Mouse (Mus musculus) neural tube, embryonic 11.5 days (tissue): ENCODE measurements around the gene Card11. TPM values are rescaled to one million over a fixed set of nuclear protein-coding genes. Genes with fewer than 3 reads are reported as not detected.

Source experiments
- ATAC-seq: fragments of 200-750 bp; cut with Nextera tagmentation; 2 replicates; pipeline ENCODE4 v1.8.0; 2017; ENCODE audit warnings: moderate number of reproducible peaks, mild to moderate bottlenecking, moderate TSS enrichment, moderate library complexity; ENCODE audit not compliant: insufficient read depth, low FRiP score, low TSS enrichment
- DNase-seq: peaks from one replicate; pipeline ENCODE4 v3.0.0-alpha.2; 2015; ENCODE audit warnings: low spot score
- H3K27ac ChIP-seq: fragments of 300-500 bp; sonication (generic); 2 replicates; pipeline ENCODE4 v1.5.1; 2014; ENCODE audit warnings: low read depth, mild to moderate bottlenecking, low read length
- H3K27me3 ChIP-seq: fragments of 300-500 bp; sonication (generic); 2 replicates; pipeline ENCODE4 v1.6.1; 2014; ENCODE audit warnings: mild to moderate bottlenecking, low read length, mixed read lengths; ENCODE audit not compliant: control insufficient read depth, insufficient read depth
- H3K36me3 ChIP-seq: fragments of 300-500 bp; sonication (generic); 2 replicates; pipeline ENCODE4 v1.6.1; 2014; ENCODE audit warnings: mild to moderate bottlenecking, low read length, moderate library complexity, mixed read lengths; ENCODE audit not compliant: control insufficient read depth, insufficient read depth
- H3K4me1 ChIP-seq: fragments of 300-500 bp; sonication (generic); 2 replicates; pipeline ENCODE4 v1.6.1; 2014; ENCODE audit warnings: low read length, mixed read lengths; ENCODE audit not compliant: control insufficient read depth, insufficient read depth
- H3K4me2 ChIP-seq: fragments of 300-500 bp; sonication (generic); 2 replicates; pipeline ENCODE4 v1.6.1; 2014; ENCODE audit warnings: low read depth, mild to moderate bottlenecking, moderate library complexity
- H3K4me3 ChIP-seq: fragments of 300-500 bp; sonication (generic); 2 replicates; pipeline ENCODE4 v1.5.1; 2014; ENCODE audit warnings: low read depth, low read length
- H3K9ac ChIP-seq: fragments of 300-500 bp; sonication (generic); 2 replicates; pipeline ENCODE4 v1.6.1; 2014; ENCODE audit warnings: mild to moderate bottlenecking, low read length
- H3K9me3 ChIP-seq: fragments of 300-500 bp; sonication (generic); 2 replicates; pipeline ENCODE4 v1.6.1; 2016; ENCODE audit warnings: low read length; ENCODE audit not compliant: control insufficient read depth
- WGBS: fragments of 180-500 bp; shearing (Covaris S2); extraction: QIAGEN DNeasy Blood & Tissue Kit; methylation state at CpG from one replicate; pipeline ENCODE4 v1.1.7; 2014; 5-methylcytosine and 5-hydroxymethylcytosine counted together
- polyA plus RNA-seq: library from polyadenylated mRNA; unstranded; fragments of >200 nt; fragmentation: Nextera tagmentation; extraction: Ambion mirVana; gene quantifications from 2 replicates; pipeline ENCODE4 v1.2.1, GENCODE M21; 2014

The Card11 gene
- polyA plus RNA-seq, 1 experiment from 2014 or later: 0.09 TPM

DNA sequence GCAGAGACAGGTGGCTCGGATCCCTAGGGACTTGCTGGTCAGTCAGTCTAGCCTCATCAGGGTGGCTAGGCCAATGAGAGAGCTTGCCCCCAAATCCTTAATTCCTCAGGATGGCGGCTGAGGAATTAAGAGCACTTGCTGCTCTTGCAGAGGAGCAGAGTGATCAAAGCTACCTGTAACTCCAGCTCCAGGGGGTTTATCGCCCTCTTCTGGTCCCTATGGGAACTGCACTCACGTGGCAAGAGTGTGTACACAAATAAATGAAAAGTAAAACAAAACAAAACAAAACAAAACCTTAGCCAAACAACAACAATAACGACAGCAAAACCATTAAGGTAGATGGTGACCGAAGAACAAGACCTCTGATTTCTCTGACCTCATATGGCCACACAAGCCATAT is 121.7 kb downstream of the Card11 start:
- ATAC-seq (no peak), DNase-seq (no peak)
- H3K4me1 ChIP-seq: no peaks in the 10 kb centered on the region
- no peak overlapping the region for H3K4me2 ChIP-seq
- H3K27me3 ChIP-seq: no peaks in the 10 kb centered on the region
- H3K9me3 ChIP-seq: no peaks in the 10 kb centered on the region
- H3K9ac ChIP-seq: no peak overlapping the region
- H3K36me3 ChIP-seq: no peaks in the 10 kb centered on the region
- WGBS: 68% methylated on average over 6 of the region's 6 CpGs
- no peak overlapping the region for H3K27ac ChIP-seq
- no peak overlapping the region for H3K4me3 ChIP-seq

DNA sequence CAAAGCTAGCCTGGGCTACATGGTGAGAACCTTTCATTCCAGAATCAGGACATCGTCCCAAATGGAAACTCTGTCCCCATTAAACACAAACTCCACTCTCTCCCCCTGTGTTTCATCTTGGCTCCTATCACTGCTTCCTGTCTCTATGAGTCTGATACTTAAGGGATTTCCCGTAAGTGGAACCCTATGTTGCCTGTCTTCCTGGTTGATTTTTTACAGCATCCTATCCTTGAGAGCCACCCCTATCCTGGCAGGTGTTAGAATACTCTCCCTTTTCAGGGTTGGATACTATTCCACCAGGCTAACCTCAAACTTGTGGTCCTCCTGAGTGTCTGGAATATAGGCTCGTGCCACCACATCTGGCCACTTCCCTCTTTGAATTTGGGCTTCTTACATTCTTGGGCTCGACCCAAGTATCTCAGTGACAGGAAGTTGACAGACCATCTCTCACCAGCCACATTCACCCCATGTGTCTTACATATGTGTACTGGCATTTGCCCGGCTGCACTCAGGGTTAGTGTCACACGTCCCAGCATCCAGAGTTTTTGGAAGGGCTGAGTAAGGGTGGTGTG is 126.6 kb downstream of the Card11 start:
- DNase-seq (no peak), ATAC-seq (no peak)
- WGBS: 77% methylated on average over 6 of the region's 6 CpGs
- Histone ChIP-seq H3K4me1 (peaks cover 14% of the 10 kb centered on the region; the same call in 1 of the 2 replicates), H3K4me3 (no peak overlapping the region), H3K27ac (no peak overlapping the region), H3K9me3 (no peaks in the 10 kb centered on the region), H3K4me2 (no peak overlapping the region), H3K9ac (no peak overlapping the region), H3K27me3 (no peaks in the 10 kb centered on the region; the same call in 1 of the 2 replicates), H3K36me3 (no peaks in the 10 kb centered on the region)

DNA sequence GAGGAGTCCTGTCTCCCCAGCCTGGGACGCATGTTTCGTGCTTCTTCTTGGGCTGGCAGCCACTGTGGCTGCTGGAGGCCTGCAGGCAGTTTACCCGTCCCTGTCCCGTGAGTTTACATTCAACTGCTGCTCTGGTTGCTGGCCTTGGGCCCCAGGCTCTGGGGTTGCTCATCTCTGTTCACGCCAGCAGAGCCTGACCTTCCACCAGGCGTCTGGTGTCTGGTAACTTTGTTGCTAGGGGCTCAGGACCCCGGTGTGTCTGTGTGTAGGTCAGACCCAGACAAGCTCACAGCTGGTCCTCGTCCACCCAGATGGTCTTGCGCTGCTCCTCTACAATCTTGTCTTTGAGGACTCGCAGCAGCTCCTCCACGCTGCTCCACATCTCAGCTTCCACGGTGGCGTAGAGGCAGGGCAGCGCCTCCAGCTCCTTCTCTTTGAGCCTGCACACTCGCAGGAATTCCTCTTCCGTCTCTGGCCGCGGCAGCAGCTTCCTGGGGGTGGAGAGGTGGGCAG is 127.3 kb downstream of the Card11 start:
- 23% methylated on average over 18 of the region's 18 CpGs for WGBS
- peak overlapping the region; percentile 1; the same call in 1 of the 2 replicates for H3K27ac ChIP-seq
- H3K36me3 ChIP-seq: no peaks in the 10 kb centered on the region
- H3K9ac ChIP-seq: 0 out of 2 replicates have a peak overlapping the region, but pooled peaks have one; percentile 0
- peak; percentile 35 for DNase-seq
- H3K4me3 ChIP-seq: no peak overlapping the region
- no peak for ATAC-seq
- H3K9me3 ChIP-seq: no peaks in the 10 kb centered on the region
- H3K4me2 ChIP-seq: peak overlapping the region; percentile 8; the same call in 1 of the 2 replicates
- no peaks in the 10 kb centered on the region; the same call in 1 of the 2 replicates for H3K27me3 ChIP-seq
- peaks cover 14% of the 10 kb centered on the region; the same call in 1 of the 2 replicates for H3K4me1 ChIP-seq

DNA sequence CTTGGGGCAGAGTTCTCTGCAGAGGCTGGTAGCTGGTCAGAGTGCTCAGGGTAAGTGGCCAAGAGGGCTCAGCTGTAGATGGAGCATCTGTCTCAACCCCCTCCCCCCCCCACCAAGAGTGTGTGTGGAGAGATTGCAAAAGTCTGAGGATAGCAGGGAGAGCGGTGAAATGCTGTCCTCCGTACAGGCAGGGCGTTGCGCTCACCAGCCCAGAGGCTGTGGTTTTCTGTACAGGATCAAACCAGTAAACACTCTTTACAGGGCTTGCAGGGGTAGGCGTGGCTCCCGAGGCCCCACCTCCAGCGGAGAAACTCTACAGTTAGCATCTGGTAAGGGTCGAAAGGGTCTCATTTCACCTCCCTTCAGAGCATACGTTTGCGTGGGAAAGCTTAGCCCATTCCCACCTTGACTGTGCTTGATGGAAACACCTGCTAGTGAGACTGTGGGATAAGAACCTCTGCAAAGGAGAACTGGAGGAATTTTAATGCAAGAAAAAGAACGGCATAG is 127.8 kb downstream of the Card11 start:
- no peaks in the 10 kb centered on the region; the same call in 1 of the 2 replicates for H3K27me3 ChIP-seq
- H3K9ac ChIP-seq: 0 out of 2 replicates have a peak overlapping the region, but pooled peaks have one; percentile 0
- no peaks in the 10 kb centered on the region for H3K9me3 ChIP-seq
- no peaks in the 10 kb centered on the region for H3K36me3 ChIP-seq
- H3K27ac ChIP-seq: peak overlapping the region; percentile 1; the same call in 1 of the 2 replicates
- ATAC-seq: no peak
- H3K4me3 ChIP-seq: no peak overlapping the region
- DNase-seq: peak; percentile 37
- H3K4me2 ChIP-seq: no peak overlapping the region
- H3K4me1 ChIP-seq: peaks cover 14% of the 10 kb centered on the region; the same call in 1 of the 2 replicates
- WGBS: 14% methylated on average over 11 of the region's 11 CpGs

DNA sequence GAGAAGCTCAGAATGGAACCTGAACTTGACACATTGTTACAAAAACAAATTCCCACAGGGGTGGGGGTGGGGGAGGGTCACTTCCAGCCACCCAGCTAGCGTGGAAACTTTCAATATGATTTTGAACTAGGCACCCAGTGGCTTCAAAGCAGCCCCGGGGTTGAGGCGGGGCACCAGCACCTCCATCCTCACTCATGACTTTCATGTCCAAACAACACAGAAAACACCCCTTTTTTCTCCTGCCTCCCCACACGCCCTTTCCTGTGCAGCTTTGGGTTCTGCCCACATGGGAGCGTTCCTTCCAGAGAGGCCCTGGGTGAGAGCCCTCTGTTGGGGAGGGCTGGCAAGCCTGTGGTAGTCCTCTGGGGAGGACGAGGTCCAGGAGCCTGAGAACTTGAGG is 129.1 kb downstream of the Card11 start:
- Histone ChIP-seq H3K27ac (no peak overlapping the region), H3K4me2 (no peak overlapping the region), H3K27me3 (no peaks in the 10 kb centered on the region; the same call in 1 of the 2 replicates), H3K9ac (no peak overlapping the region), H3K4me3 (no peak overlapping the region), H3K4me1 (peaks cover 14% of the 10 kb centered on the region; the same call in 1 of the 2 replicates), H3K9me3 (no peaks in the 10 kb centered on the region), H3K36me3 (no peaks in the 10 kb centered on the region)
- WGBS: 72% methylated on average over 6 of the region's 6 CpGs
- ATAC-seq (no peak), DNase-seq (no peak)

DNA sequence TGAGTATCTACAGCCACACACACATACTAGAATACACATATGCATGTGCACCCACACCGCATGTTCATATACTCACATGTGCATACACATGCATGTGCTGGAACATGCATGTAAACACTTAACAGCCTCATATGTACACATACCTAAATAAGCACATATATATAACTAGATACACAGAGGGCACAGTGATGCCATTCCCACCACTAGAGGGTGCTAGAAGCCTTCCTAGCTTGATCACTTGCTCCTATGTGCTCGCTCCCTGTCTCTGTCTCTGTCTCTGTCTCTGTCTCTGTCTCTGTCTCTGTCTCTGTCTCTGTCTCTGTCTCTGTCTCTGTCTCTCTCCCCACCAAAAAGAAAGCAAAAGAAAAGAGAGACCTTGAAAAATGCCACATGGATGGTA is 131.3 kb downstream of the Card11 start:
- DNase-seq (peak; percentile 59), ATAC-seq (no peak)
- H3K27ac ChIP-seq: no peak overlapping the region
- WGBS: 72% methylated on average over 2 of the region's 2 CpGs
- no peak overlapping the region for H3K4me2 ChIP-seq
- H3K9ac ChIP-seq: no peak overlapping the region
- no peak overlapping the region for H3K4me3 ChIP-seq
- no peaks in the 10 kb centered on the region for H3K36me3 ChIP-seq
- no peaks in the 10 kb centered on the region; the same call in 1 of the 2 replicates for H3K27me3 ChIP-seq
- peaks cover 14% of the 10 kb centered on the region; the same call in 1 of the 2 replicates for H3K4me1 ChIP-seq
- no peaks in the 10 kb centered on the region for H3K9me3 ChIP-seq

DNA sequence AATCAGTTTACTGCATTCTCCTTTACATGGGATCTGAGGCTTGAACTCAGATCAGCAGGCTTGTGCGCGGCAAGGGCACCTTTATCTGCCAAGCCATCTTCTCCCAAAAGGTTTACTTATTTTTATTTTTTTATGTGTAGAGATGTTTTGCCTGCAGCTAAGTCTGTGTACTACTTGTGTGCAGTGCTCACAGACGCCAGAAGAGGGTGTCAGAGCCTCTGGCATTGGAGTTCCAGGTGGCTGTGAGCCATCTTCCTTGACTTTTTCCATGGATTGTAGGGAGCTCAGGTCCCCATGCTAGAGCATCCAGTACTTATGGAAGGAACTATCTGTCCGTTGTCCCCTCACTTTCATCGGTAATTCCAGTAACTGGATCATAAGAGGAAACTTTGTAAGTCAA is 140.7 kb downstream of the Card11 start:
- Histone ChIP-seq H3K4me1 (0 out of 2 replicates have a peak, but pooled peaks cover 3% of the 10 kb centered on the region), H3K36me3 (no peaks in the 10 kb centered on the region), H3K4me3 (no peak overlapping the region), H3K27me3 (no peaks in the 10 kb centered on the region), H3K9ac (no peak overlapping the region), H3K4me2 (no peak overlapping the region), H3K27ac (no peak overlapping the region), H3K9me3 (no peaks in the 10 kb centered on the region)
- ATAC-seq (no peak), DNase-seq (no peak)
- WGBS: 85% methylated on average over 5 of the region's 5 CpGs

DNA sequence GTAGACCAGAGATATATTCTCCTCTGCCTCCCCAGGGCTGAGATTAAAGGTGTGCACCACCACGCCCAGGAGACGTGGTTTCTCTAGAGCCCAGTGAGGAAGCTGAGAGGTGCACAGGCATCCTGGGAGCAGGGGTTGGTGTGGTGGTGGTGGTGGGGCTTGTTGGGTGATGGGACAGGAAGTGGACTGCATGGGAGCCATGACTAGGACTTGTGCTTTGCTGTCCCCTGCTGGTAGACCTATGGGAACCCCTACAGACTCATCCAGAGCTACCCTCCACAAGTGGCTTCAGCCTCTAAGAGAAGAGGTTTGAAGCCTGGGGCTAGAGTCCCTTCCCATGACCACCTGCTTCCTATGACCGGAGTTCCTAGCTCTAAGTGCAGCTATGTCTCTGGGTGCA is 142.0 kb downstream of the Card11 start:
- WGBS: 85% methylated on average over 3 of the region's 3 CpGs
- no peaks in the 10 kb centered on the region for H3K36me3 ChIP-seq
- no peaks in the 10 kb centered on the region for H3K27me3 ChIP-seq
- no peak for ATAC-seq
- H3K4me3 ChIP-seq: no peak overlapping the region
- H3K9me3 ChIP-seq: no peaks in the 10 kb centered on the region
- H3K27ac ChIP-seq: no peak overlapping the region
- H3K4me1 ChIP-seq: 0 out of 2 replicates have a peak, but pooled peaks cover 3% of the 10 kb centered on the region
- no peak overlapping the region for H3K9ac ChIP-seq
- no peak overlapping the region for H3K4me2 ChIP-seq
- no peak for DNase-seq
